Mouse (Mus musculus) heart, embryonic 16.5 days (tissue): ENCODE data around the gene Rgcc. TPM values are rescaled to one million over a fixed set of nuclear protein-coding genes. Genes with fewer than 3 reads are reported as not detected.

ENCODE experiments used
- ATAC-seq: fragments of 200-750 bp; cut with Nextera tagmentation; replicated peaks from 2 replicates; pipeline ENCODE4 v1.8.0; 2017; ENCODE audit warnings: moderate number of reproducible peaks; ENCODE audit not compliant: insufficient read depth, low FRiP score; ENCODE audit errors: extremely low read depth
- H3K27ac ChIP-seq: fragments of 300-500 bp; sonication (generic); 2 replicates; pipeline ENCODE4 v1.5.1; 2014; ENCODE audit warnings: mild to moderate bottlenecking, low read length, control low read depth, moderate library complexity
- H3K27me3 ChIP-seq: fragments of 300-500 bp; sonication (generic); 2 replicates; pipeline ENCODE4 v1.6.1; 2014; ENCODE audit warnings: low read length, mixed read lengths; ENCODE audit not compliant: control insufficient read depth, insufficient read depth
- H3K36me3 ChIP-seq: fragments of 300-500 bp; sonication (generic); 2 replicates; pipeline ENCODE4 v1.6.1; 2014; ENCODE audit not compliant: control insufficient read depth, insufficient read depth
- H3K4me1 ChIP-seq: fragments of 300-500 bp; sonication (generic); 2 replicates; pipeline ENCODE4 v1.6.1; 2014; ENCODE audit warnings: low read length, mixed read lengths; ENCODE audit not compliant: control insufficient read depth, insufficient read depth
- H3K4me2 ChIP-seq: fragments of 300-500 bp; sonication (generic); 2 replicates; pipeline ENCODE4 v1.6.1; 2014; ENCODE audit warnings: low read depth, mild to moderate bottlenecking, control low read depth, low read length
- H3K4me3 ChIP-seq: fragments of 300-500 bp; sonication (generic); 2 replicates; pipeline ENCODE4 v1.5.1; 2014; ENCODE audit warnings: mild to moderate bottlenecking, control low read depth, low read length
- H3K9ac ChIP-seq: fragments of 300-500 bp; sonication (generic); 2 replicates; pipeline ENCODE4 v1.6.1; 2014; ENCODE audit warnings: low read length, control low read depth
- H3K9me3 ChIP-seq: fragments of 300-500 bp; sonication (generic); replicated peaks from 2 replicates; pipeline ENCODE4 v1.6.1; 2016; ENCODE audit warnings: low read length; ENCODE audit not compliant: control insufficient read depth
- WGBS: fragments of 180-500 bp; shearing (Covaris S2); extraction: QIAGEN DNeasy Blood & Tissue Kit; methylation state at CpG from one replicate; pipeline ENCODE4 v1.1.7; 2014; 5-methylcytosine and 5-hydroxymethylcytosine counted together
- polyA plus RNA-seq: library from polyadenylated mRNA; unstranded; fragments of >200 nt; fragmentation: Nextera tagmentation; extraction: Ambion mirVana; gene quantifications from 2 replicates; pipeline ENCODE4 v1.2.1, GENCODE M21; 2015

Rgcc gene
- polyA plus RNA-seq, 1 experiment from 2014 or later = 74.7 TPM

DNA sequence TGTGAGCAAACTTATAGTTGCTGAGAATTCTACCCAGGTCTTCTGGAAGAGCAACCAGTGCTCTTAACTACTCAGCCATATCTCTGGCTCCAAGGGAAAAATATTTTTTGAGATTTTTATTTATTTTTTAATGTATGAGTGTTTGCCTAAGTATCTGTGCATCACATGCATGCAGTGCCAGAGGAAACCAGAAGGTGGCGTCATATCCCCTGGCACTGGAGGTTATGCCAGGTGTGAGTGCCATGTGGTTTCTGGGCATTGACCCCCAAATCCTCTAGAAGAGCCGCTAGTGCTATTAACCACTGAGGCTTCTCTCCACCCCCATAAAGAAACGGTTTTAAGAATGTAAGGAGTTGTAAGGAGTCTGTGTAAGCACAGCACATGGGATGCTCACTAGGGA, 13.2 kb downstream of the Rgcc start:
- Histone ChIP-seq H3K27ac (no peak overlapping the region), H3K4me3 (no peak overlapping the region), H3K4me2 (no peak overlapping the region), H3K36me3 (no peaks in the 10 kb centered on the region), H3K4me1 (peaks cover 14% of the 10 kb centered on the region), H3K27me3 (no peaks in the 10 kb centered on the region), H3K9ac (no peak overlapping the region), H3K9me3 (peaks cover 2% of the 10 kb centered on the region; the same call in 1 of the 2 replicates)
- no peak for ATAC-seq
- 66% methylated on average over 3 of the region's 3 CpGs for WGBS

DNA sequence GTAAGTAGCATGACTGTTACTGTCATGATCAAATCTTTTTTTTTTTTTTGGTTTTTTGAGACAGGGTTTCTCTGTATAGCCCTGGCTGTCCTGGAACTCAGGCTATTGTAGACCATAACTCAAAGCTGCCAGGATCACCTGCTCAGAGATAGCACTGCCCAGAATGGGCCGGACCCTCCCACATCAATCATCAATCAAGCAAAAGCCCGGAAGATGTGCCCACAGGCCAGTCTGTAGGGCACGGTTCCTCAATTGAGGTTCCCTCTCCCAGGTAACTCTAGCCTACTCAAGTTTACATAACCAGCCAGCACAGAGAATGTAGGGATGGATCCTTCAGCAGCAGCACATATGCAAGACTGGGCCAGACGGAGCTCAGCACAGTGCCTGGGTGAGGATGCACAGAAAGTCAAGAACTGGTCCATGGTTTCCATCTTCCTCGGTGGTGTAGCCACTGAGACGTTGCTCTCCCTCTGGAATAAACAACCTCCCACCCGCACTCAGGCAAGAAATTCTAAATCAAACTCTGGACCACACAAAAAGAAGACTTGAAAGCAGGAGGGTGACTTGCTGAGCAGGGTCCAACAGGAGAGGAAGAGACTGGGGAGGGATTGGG, 14.1 kb downstream of the Rgcc start:
- Histone ChIP-seq H3K9me3 (peaks cover 2% of the 10 kb centered on the region; the same call in 1 of the 2 replicates), H3K4me3 (no peak overlapping the region), H3K4me1 (peaks cover 11% of the 10 kb centered on the region), H3K36me3 (no peaks in the 10 kb centered on the region), H3K27ac (no peak overlapping the region), H3K27me3 (no peaks in the 10 kb centered on the region), H3K4me2 (no peak overlapping the region), H3K9ac (no peak overlapping the region)
- WGBS = 87% methylated on average over 7 of the region's 7 CpGs
- ATAC-seq = no peak

DNA sequence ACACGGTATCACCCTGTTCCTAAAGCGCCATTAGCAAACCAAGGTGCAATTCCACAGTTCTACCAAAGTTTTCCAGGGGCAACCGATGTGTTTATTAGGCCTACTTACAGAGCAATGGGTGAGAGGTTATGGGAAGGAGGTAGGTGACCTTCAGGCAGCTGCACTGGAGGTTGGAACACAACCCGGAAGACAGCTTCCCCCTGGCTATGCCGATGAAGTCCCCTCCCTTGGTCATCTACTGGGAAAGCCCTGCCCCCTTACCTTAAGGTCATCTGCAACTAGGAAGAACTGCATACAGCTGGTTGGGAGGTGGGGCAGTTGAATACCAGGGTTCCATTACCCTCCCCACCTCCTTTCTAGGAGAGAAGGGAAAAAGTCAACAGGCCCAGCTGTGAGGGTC, 15.9 kb downstream of the Rgcc start:
- Histone ChIP-seq H3K27ac (no peak overlapping the region), H3K4me1 (peaks cover 13% of the 10 kb centered on the region), H3K9me3 (peaks cover 2% of the 10 kb centered on the region; the same call in 1 of the 2 replicates), H3K4me2 (no peak overlapping the region), H3K36me3 (no peaks in the 10 kb centered on the region), H3K9ac (no peak overlapping the region), H3K4me3 (no peak overlapping the region), H3K27me3 (no peaks in the 10 kb centered on the region)
- ATAC-seq = no peak
- 90% methylated on average over 5 of the region's 5 CpGs for WGBS

DNA sequence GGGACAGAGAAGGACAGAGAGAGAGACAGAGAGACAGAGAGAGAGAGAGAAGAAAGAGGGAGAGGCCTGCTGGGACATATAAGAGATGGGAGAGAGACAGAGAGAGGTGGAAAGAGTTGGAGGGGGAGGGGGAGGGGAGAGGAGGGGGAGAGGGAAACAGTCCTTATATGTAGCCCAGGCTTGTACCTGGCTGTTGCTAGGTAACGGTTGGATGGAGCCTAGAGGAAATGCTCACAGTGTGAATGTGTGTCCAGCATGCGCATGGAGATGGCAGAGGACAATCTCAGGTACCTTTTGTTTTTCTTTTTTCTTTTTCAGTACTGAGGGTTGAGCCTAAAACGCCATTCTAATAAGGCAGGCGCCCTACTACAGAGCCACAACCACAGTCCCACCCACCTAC, 16.8 kb downstream of the Rgcc start:
- Histone ChIP-seq H3K27ac (no peak overlapping the region), H3K36me3 (no peaks in the 10 kb centered on the region), H3K9me3 (peaks cover 2% of the 10 kb centered on the region; the same call in 1 of the 2 replicates), H3K27me3 (no peaks in the 10 kb centered on the region), H3K4me1 (peaks cover 4% of the 10 kb centered on the region), H3K4me2 (no peak overlapping the region), H3K4me3 (no peak overlapping the region), H3K9ac (no peak overlapping the region)
- no peak for ATAC-seq
- 81% methylated on average over 4 of the region's 4 CpGs for WGBS

DNA sequence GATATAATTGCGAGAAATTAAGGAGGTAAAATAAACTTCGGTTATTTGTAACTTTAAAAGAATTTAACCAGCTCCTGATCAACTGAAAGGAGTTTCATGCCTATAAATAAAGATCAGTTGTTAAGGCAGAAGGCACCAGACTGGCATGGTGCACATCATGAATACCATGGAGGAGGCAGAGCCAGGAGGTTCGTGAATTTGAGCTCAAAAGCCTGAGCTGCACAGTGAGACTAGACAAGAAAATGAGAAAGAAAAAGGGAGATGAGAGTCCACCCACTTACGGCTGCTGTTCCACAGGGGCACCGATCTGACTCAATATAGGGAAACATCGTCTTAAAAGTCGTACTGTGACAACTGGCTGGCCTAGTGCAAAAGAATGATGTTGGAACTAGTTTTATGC, 17.5 kb downstream of the Rgcc start:
- ATAC-seq = no peak
- Histone ChIP-seq H3K9ac (no peak overlapping the region), H3K9me3 (peaks cover 2% of the 10 kb centered on the region; the same call in 1 of the 2 replicates), H3K27ac (no peak overlapping the region), H3K27me3 (no peaks in the 10 kb centered on the region), H3K36me3 (no peaks in the 10 kb centered on the region), H3K4me3 (no peak overlapping the region), H3K4me1 (0 out of 2 replicates have a peak, but pooled peaks cover 2% of the 10 kb centered on the region), H3K4me2 (no peak overlapping the region)
- WGBS = 91% methylated on average over 7 of the region's 7 CpGs

DNA sequence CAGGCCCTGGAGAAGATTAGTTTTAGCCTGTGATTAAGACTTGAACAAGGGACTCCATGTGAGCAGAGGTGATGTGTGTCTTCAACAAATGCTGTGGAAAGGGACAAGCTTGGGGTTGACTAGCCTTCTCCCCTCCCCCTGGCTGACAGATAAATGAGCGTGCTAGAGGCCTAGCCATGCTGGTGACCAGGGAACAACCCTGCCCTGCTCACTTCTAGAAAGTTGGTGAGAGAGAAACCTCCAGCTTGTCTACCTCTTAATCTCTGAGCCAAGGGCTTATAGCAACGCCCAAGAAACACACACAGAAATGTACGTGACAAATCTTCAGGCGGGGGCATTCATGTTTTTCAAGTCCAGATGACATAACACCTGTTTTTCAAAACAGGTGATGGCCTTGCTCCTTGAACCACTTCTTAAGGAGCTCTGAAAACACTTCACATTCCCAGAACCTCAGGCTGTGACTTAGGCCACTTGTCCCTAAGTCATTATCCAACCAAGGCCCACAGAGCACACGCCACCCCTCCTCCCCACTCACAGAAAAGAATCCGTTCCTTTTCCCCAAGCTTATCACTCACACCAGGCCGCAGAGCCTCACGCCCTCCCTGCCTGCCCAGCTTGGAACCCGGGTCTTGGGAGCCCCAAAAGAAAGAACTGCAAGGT, 19.4 kb downstream of the Rgcc start:
- Histone ChIP-seq H3K27me3 (no peaks in the 10 kb centered on the region), H3K9ac (no peak overlapping the region), H3K4me1 (peaks cover 12% of the 10 kb centered on the region), H3K4me3 (no peak overlapping the region), H3K36me3 (no peaks in the 10 kb centered on the region), H3K27ac (no peak overlapping the region), H3K4me2 (no peak overlapping the region), H3K9me3 (peaks cover 2% of the 10 kb centered on the region; the same call in 1 of the 2 replicates)
- WGBS = 71% methylated on average over 9 of the region's 9 CpGs
- no peak for ATAC-seq

DNA sequence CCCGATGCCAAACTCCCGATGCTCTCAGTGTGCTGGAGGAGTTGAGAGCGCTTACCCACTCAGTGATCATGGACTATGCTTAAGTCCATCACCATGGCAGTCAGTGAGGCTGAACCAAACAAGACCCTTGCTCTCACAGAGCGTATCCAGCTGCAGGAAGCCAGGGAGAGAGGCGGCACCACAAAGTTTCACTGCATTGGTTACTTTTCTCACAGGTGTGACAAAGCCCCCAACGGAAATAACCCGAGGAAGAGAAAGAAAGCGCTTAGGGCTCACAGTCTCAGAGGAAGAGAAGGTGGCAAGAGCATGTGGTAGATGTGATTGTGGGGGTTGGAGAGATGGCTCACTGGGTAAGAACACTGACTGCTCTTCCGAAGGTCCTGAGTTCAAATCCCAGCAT, 21.0 kb downstream of the Rgcc start:
- H3K4me1 ChIP-seq = peaks cover 12% of the 10 kb centered on the region
- H3K27me3 ChIP-seq = no peaks in the 10 kb centered on the region
- H3K27ac ChIP-seq = no peak overlapping the region; the same call in 1 of the 2 replicates
- no peak overlapping the region for H3K4me3 ChIP-seq
- H3K4me2 ChIP-seq = no peak overlapping the region
- WGBS = 87% methylated on average over 9 of the region's 9 CpGs
- peaks cover 2% of the 10 kb centered on the region; the same call in 1 of the 2 replicates for H3K9me3 ChIP-seq
- no peak overlapping the region for H3K9ac ChIP-seq
- ATAC-seq = peak; percentile 50
- H3K36me3 ChIP-seq = no peaks in the 10 kb centered on the region

DNA sequence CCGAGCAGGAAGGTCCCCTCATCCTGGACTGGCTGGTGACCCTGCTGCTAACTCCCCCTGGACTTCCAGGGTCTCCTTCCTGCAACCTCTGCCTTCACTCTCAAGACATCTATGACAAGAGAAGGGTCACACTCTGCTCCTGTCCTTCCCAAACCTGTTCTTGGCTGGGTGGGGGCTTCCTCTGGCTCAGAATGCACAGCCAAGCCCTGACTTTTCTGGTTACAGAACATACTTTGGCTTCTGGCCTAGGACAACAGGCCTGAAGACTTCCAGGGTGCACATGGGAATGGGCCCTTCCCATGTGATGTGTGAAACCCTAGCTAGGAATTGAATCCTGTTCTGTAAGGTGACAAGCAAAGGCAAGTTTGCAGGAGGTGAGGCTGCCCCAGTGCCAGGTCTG, 22.0 kb downstream of the Rgcc start:
- Histone ChIP-seq H3K27me3 (no peaks in the 10 kb centered on the region), H3K27ac (no peak overlapping the region), H3K4me2 (no peak overlapping the region), H3K9ac (no peak overlapping the region), H3K36me3 (no peaks in the 10 kb centered on the region), H3K4me3 (no peak overlapping the region), H3K4me1 (peaks cover 14% of the 10 kb centered on the region), H3K9me3 (peaks cover 2% of the 10 kb centered on the region; the same call in 1 of the 2 replicates)
- WGBS = 86% methylated on average over 1 of the region's 1 CpGs
- ATAC-seq = no peak

DNA sequence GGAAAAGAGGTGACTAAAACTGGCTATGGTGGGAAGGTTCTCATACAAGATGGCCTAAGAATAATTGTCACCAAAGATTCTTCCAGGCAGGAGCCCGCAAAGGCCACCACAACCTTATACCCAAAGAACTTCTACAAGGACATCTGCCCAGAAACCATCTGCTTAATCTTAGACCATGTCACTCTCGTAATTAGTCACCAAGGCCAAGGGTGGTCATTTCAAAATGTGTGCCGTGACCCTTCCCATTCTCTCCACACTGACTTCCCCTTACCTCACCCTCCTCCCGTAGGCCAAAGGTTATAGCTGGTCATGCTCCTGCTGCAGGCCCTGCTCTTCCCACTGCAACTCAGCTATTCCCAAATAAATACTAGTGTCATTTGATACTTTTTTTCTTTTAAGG, 22.5 kb downstream of the Rgcc start:
- Histone ChIP-seq H3K36me3 (no peaks in the 10 kb centered on the region), H3K27ac (no peak overlapping the region), H3K27me3 (no peaks in the 10 kb centered on the region), H3K9ac (no peak overlapping the region), H3K4me1 (peaks cover 14% of the 10 kb centered on the region), H3K4me2 (no peak overlapping the region), H3K4me3 (no peak overlapping the region), H3K9me3 (peaks cover 2% of the 10 kb centered on the region; the same call in 1 of the 2 replicates)
- ATAC-seq = no peak
- 88% methylated on average over 4 of the region's 4 CpGs for WGBS
